Mouse (Mus musculus): ENCODE measurements around the gene Mdm2.

DNA sequence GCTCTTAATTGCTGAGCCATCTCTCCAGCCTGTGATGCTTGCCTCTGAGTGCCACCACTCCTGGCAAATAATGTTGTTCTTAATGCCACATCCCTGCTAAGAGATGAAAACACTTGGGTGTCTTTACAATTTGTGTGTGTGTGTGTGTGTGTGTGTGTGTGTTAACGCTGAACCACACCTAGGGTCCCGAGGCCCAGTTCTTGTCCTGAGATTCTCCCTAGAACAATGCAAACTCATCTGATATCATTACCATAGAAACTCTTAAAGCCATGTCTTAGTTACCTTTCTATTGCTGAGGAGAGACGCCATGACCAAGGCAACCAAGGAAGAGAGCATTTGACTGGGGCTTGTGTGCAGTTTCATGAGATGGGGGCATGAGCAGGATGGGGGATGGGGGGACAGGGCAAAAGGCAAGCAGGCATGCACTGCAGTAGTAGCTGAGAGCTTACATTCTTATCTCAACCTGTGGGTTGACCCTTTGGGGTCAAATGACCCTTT, 3.5 kb upstream of the Mdm2 start:
- no peak for TF ChIP-seq POLR2A (IDR thresholded peaks at IDR 0.05; ENCODE audit: low read depth, low read length)
- TF ChIP-seq CTCF (IDR thresholded peaks at IDR 0.05; ENCODE audit: extremely low read depth, insufficient read length, insufficient replicate concordance, low read depth, low read length) = no peak
